Mouse (Mus musculus) cerebellum, adult 2 months (tissue): ENCODE data around the gene Astn2.

ENCODE experiments used
- CTCF ChIP-seq: fragments of 200-500 bp; IDR thresholded peaks from 2 replicates; pipeline ENCODE4 v1.5.1; 2011; ENCODE audit warnings: low read depth, mild to moderate bottlenecking, control low read depth, low read length, moderate library complexity, borderline replicate concordance; ENCODE audit not compliant: insufficient read depth
- POLR2A ChIP-seq: fragments of 200-500 bp; IDR thresholded peaks from 2 replicates; pipeline ENCODE4 v1.6.1; 2011; ENCODE audit warnings: low read length, control low read depth, borderline replicate concordance; ENCODE audit not compliant: insufficient read depth

- no peak for TF ChIP-seq CTCF
- no peak for TF ChIP-seq POLR2A
These were observed 530.1 kb downstream of the Astn2 start for GRCm38 (mm10) chr4:65874236-65874781.
